Mouse (Mus musculus) spleen, adult 2 months (tissue): Measurements from ENCODE around the gene Tenm2.

Experiments used
- CTCF ChIP-seq: fragments of 200-500 bp; IDR thresholded peaks from 2 replicates; pipeline ENCODE4 v1.5.1; 2011; ENCODE audit warnings: mild to moderate bottlenecking, inconsistent platforms; ENCODE audit not compliant: insufficient read depth, insufficient read length, insufficient replicate concordance; ENCODE audit errors: extremely low read depth
- POLR2A ChIP-seq: fragments of 200-500 bp; IDR thresholded peaks from 2 replicates; pipeline ENCODE4 v1.6.1; 2011; ENCODE audit warnings: low read depth, low read length, inconsistent platforms

- TF ChIP-seq CTCF (no peak), POLR2A (no peak)
Measured at GRCm38 (mm10) chr11:36221271-36221975, 1014.3 kb downstream of the Tenm2 start.
